Mouse (Mus musculus): ENCODE results near the gene Cenpl. TPM values are rescaled to one million over a fixed set of nuclear protein-coding genes. Genes with fewer than 3 reads are reported as not detected.

The Cenpl gene
- polyA plus RNA-seq, 1 experiment from 2014 or later, result 37.1 TPM

DNA sequence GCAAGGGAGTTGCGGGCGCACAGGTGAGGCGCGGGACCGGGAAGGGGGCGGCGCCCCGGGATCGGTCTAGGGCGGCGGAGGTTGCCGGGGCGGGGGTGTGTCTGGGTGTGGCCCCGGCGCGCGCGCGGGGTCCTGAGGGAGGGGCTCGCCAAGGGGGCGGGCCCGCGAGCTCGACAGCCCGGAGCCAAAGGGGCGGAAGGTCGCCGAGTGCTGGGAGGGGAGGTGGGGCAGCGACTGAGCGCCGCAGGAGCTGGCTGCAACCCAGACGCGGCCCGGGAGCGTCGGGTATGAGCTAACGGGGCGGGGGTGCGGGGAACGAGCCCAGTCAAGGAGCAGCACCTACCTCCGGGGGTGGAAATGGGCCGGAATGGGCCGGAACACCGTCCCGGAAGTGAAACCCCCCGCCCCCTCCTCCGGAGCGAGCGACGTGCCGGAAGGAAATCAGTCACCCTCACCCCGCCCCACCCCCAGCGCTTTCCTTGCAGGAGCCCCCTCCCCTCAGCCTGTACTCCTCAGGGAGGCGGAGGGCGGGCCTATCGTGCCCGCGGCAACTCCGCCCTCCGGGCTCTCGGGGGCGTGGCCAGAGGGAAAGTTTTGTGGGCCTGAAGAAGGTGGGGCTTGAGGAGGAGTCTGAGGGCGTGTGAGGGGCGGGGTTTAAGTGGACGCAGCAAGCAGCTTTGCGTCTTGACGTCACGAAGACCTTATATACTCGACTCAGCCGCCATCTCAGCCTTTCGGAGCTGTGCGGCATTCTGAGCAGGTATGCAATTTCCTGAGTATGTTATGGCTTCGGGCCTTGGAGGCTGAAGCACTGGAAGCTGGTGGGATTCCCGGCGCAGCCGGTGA lies 35.9 kb upstream of the Cenpl start, which contains the start of gene Zbtb37:
Zbtb37 (minus strand) TSS at position 415 of the 846 bp plus-strand sequence.
- peaks cover 30% of the 10 kb centered on the region for H3K36me3 ChIP-seq (ENCODE audit: control insufficient read depth, insufficient read depth)
- peaks cover 19% of the 10 kb centered on the region for H3K4me1 ChIP-seq (ENCODE audit: control insufficient read depth, low read depth, low read length)

DNA sequence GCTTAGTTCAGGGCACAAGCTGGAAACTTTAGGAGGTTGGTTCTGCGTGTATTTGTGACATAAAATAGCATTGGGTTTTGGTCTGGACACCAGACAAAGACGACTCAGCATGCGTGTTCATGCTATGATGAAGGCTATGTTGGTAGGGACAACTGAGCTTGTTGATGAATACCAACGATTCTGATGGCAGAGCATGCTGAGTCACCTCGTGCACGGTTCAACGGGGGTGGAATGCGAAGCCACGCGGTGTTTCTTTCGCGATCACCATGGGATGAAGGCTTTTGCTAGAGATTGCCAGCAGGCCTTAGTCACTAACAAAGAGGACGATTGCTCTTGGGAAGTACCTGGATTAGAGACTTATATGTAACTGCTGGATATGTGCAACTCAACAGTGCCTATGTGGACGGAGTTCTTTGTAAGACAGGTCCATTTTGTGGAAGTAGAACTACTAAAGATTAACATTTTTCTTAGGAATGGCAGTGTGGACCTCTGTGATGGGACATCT lies 35.2 kb upstream of the Cenpl start:
- Histone ChIP-seq H3K27ac (ENCODE audit: low read length) (peak overlapping the region; percentile 99), H3K27me3 (ENCODE audit: control insufficient read depth, insufficient read depth, low read depth, low read length) (no peaks in the 10 kb centered on the region), H3K4me2 (ENCODE audit: low read depth, low read length) (peak overlapping the region; percentile 87), H3K4me1 (ENCODE audit: control insufficient read depth, low read depth, low read length) (peaks cover 19% of the 10 kb centered on the region), H3K9ac (ENCODE audit: low read depth, low read length) (peak overlapping the region; percentile 84), H3K9me3 (replicated peaks; ENCODE audit: control insufficient read depth, low read length) (no peaks in the 10 kb centered on the region), H3K4me3 (ENCODE audit: low read depth, low read length) (peak overlapping the region; percentile 84), H3K36me3 (ENCODE audit: control insufficient read depth, insufficient read depth) (peaks cover 30% of the 10 kb centered on the region)
- 0% methylated on average over 14 of the region's 14 CpGs for WGBS (ENCODE audit: insufficient replicate concordance)
- ATAC-seq (ENCODE audit: low read depth), result peak; percentile 35

More for the DNA sequence above, 35.9 kb upstream of the Cenpl start, which contains the start of gene Zbtb37:
- peak; percentile 88 for ATAC-seq (ENCODE audit: low read depth)
- WGBS (ENCODE audit: insufficient replicate concordance), result under 1% methylated on average over 66 of the region's 76 CpGs
- peak within 1 kb of the TSS; percentile 87 for H3K4me2 ChIP-seq (ENCODE audit: low read depth, low read length)
- peak within 1 kb of the TSS; percentile 84 for H3K4me3 ChIP-seq (ENCODE audit: low read depth, low read length)
- H3K27me3 ChIP-seq (ENCODE audit: control insufficient read depth, insufficient read depth, low read depth, low read length), result no peaks in the 10 kb centered on the region
- H3K9me3 ChIP-seq (replicated peaks; ENCODE audit: control insufficient read depth, low read length), result no peaks in the 10 kb centered on the region
- H3K9ac ChIP-seq (ENCODE audit: low read depth, low read length), result peak within 1 kb of the TSS; percentile 84
- peak within 1 kb of the TSS; percentile 99 for H3K27ac ChIP-seq (ENCODE audit: low read length)

DNA sequence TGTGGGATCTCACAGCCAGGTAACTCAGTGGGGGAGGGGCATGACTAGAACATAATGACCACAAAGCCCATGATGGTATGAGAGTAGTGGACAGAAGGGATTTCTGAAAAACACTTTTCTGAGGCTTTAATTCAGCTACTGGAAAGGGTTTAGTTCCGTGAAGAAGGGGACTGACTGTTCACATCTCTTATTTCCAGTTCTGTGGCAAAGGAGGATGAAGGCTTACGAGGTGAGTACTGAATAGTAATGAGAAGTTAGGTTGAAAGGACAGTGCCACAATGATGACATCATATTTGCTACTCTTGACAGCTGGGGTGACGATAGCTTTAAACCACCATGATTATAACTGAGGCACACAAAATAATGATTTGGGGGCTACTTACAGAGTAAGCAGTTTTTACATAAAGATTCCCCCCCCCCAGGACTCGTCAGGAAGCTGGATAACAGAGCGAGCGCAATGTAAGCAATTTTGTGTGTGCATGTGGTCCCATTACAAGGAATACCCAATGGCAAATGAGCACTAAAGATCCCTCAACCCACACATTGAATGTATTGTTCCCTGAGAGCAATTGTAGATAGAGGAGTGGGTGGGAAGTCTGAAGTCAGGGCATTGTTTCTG lies 34.6 kb upstream of the Cenpl start:
- Histone ChIP-seq H3K9ac (ENCODE audit: low read depth, low read length) (peak overlapping the region; percentile 84), H3K4me1 (ENCODE audit: control insufficient read depth, low read depth, low read length) (peaks cover 19% of the 10 kb centered on the region), H3K4me3 (ENCODE audit: low read depth, low read length) (peak overlapping the region; percentile 84), H3K4me2 (ENCODE audit: low read depth, low read length) (peak overlapping the region; percentile 87), H3K27me3 (ENCODE audit: control insufficient read depth, insufficient read depth, low read depth, low read length) (no peaks in the 10 kb centered on the region), H3K27ac (ENCODE audit: low read length) (peak overlapping the region; percentile 99), H3K36me3 (ENCODE audit: control insufficient read depth, insufficient read depth) (peaks cover 30% of the 10 kb centered on the region), H3K9me3 (replicated peaks; ENCODE audit: control insufficient read depth, low read length) (no peaks in the 10 kb centered on the region)
- ATAC-seq (ENCODE audit: low read depth), result no peak
- under 1% methylated on average over 6 of the region's 6 CpGs for WGBS (ENCODE audit: insufficient replicate concordance)

DNA sequence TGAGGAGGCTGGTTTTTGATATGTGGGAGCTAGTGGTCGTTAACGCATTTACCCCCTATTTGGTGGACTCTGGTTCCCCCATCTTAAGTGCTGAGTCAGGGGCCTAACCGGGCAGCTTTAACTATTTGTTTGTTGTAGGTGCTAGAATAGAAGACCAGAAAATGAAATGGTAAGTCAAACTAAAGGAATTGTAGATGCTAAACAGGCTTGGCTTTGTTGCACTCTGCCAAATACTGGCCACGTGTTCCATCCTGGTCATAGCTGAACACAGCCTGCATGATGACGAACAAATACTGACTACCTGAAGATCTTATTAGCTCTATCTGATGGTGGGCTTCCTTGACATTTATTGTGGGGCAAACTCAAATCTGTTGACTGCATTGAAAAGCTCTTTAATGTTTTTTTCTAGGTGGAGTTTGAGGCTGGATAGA lies 34.1 kb upstream of the Cenpl start:
- Histone ChIP-seq H3K9ac (ENCODE audit: low read depth, low read length) (peak overlapping the region; percentile 84), H3K27me3 (ENCODE audit: control insufficient read depth, insufficient read depth, low read depth, low read length) (no peaks in the 10 kb centered on the region), H3K9me3 (replicated peaks; ENCODE audit: control insufficient read depth, low read length) (no peaks in the 10 kb centered on the region), H3K36me3 (ENCODE audit: control insufficient read depth, insufficient read depth) (peaks cover 31% of the 10 kb centered on the region), H3K4me1 (ENCODE audit: control insufficient read depth, low read depth, low read length) (peaks cover 19% of the 10 kb centered on the region), H3K4me2 (ENCODE audit: low read depth, low read length) (peak overlapping the region; percentile 87), H3K27ac (ENCODE audit: low read length) (peak overlapping the region; percentile 99), H3K4me3 (ENCODE audit: low read depth, low read length) (peak overlapping the region; percentile 84)
- 0% methylated on average over 5 of the region's 5 CpGs for WGBS (ENCODE audit: insufficient replicate concordance)
- no peak for ATAC-seq (ENCODE audit: low read depth)

DNA sequence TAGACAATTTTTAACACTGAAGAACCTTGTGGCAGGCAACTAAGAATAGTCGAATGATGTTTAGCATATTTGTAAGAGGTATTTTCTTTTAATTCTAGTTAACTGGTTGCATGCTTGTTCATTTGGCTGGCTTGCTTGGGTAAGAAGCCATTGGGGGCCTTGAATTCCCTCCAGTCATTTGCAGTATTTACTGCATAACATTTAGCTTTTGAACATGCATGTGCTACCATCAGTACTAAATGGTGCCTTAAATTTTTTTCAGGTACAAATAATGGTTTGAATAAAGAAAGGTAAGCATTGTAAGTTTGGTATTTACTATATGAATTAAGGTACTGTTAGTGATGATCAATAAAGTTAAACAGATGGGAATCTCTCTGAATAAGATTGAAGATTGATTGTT lies 33.5 kb upstream of the Cenpl start:
- no peak for ATAC-seq (ENCODE audit: low read depth)
- no peaks in the 10 kb centered on the region for H3K27me3 ChIP-seq (ENCODE audit: control insufficient read depth, insufficient read depth, low read depth, low read length)
- H3K36me3 ChIP-seq (ENCODE audit: control insufficient read depth, insufficient read depth), result peaks cover 34% of the 10 kb centered on the region
- peak overlapping the region; percentile 84 for H3K4me3 ChIP-seq (ENCODE audit: low read depth, low read length)
- H3K4me1 ChIP-seq (ENCODE audit: control insufficient read depth, low read depth, low read length), result peaks cover 19% of the 10 kb centered on the region
- H3K9ac ChIP-seq (ENCODE audit: low read depth, low read length), result peak overlapping the region; percentile 84
- H3K4me2 ChIP-seq (ENCODE audit: low read depth, low read length), result peak overlapping the region; percentile 87
- 2% methylated on average over 1 of the region's 1 CpGs for WGBS (ENCODE audit: insufficient replicate concordance)
- no peaks in the 10 kb centered on the region for H3K9me3 ChIP-seq (replicated peaks; ENCODE audit: control insufficient read depth, low read length)
- peak overlapping the region; percentile 99 for H3K27ac ChIP-seq (ENCODE audit: low read length)

DNA sequence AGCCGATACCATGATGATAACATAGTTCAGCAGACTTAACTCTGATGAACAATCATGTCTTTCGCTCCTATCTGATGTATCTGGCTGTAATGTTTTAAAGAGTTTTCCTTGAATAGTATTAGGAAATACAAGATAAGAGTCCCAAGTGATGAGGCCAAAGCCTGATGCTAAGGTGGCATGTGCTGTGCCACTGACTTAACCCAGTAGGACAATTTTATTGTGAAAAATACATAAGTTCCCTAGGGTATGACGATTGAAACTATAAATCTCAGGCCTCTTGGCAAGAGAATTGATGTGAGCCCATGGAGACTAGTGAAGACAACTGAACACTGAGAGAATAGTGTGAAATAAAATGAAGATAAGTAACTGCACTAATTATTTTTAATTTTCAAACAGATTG lies 32.9 kb upstream of the Cenpl start:
- H3K4me3 ChIP-seq (ENCODE audit: low read depth, low read length), result peak overlapping the region; percentile 36
- H3K36me3 ChIP-seq (ENCODE audit: control insufficient read depth, insufficient read depth), result peaks cover 34% of the 10 kb centered on the region
- ATAC-seq (ENCODE audit: low read depth), result no peak
- no peaks in the 10 kb centered on the region for H3K9me3 ChIP-seq (replicated peaks; ENCODE audit: control insufficient read depth, low read length)
- H3K4me2 ChIP-seq (ENCODE audit: low read depth, low read length), result peak overlapping the region; percentile 87
- no peaks in the 10 kb centered on the region for H3K27me3 ChIP-seq (ENCODE audit: control insufficient read depth, insufficient read depth, low read depth, low read length)
- H3K9ac ChIP-seq (ENCODE audit: low read depth, low read length), result peak overlapping the region; percentile 24
- WGBS (ENCODE audit: insufficient replicate concordance), result 5% methylated on average over 3 of the region's 3 CpGs
- H3K27ac ChIP-seq (ENCODE audit: low read length), result peak overlapping the region; percentile 3; the same call in 1 of the 2 replicates
- peaks cover 17% of the 10 kb centered on the region for H3K4me1 ChIP-seq (ENCODE audit: control insufficient read depth, low read depth, low read length)

DNA sequence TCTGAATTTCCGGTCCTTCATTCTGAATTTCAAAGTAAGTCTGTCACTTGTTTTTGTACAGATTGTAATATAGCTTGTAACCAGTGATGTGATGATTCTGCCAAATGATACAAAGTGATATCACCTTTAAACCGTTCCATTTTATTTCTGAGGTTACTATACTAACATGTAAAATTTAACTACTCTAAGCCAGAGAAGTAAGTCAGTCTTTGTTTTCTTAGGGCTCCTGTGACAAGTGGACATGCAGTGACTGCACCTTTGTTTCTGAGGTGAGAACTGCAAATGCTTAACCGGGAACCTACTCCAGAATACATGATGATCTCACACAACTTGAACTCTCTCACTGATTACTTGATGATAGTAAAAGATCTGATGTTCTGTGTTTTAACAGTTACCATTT lies 32.5 kb upstream of the Cenpl start:
- peak overlapping the region; percentile 87 for H3K4me2 ChIP-seq (ENCODE audit: low read depth, low read length)
- WGBS (ENCODE audit: insufficient replicate concordance), result 22% methylated on average over 3 of the region's 3 CpGs
- 0 out of 2 replicates have a peak overlapping the region, but pooled peaks have one; percentile 14 for H3K4me3 ChIP-seq (ENCODE audit: low read depth, low read length)
- H3K9ac ChIP-seq (ENCODE audit: low read depth, low read length), result no peak overlapping the region
- H3K4me1 ChIP-seq (ENCODE audit: control insufficient read depth, low read depth, low read length), result peaks cover 17% of the 10 kb centered on the region
- no peaks in the 10 kb centered on the region for H3K27me3 ChIP-seq (ENCODE audit: control insufficient read depth, insufficient read depth, low read depth, low read length)
- no peak overlapping the region for H3K27ac ChIP-seq (ENCODE audit: low read length)
- peaks cover 34% of the 10 kb centered on the region for H3K36me3 ChIP-seq (ENCODE audit: control insufficient read depth, insufficient read depth)
- ATAC-seq (ENCODE audit: low read depth), result no peak
- H3K9me3 ChIP-seq (replicated peaks; ENCODE audit: control insufficient read depth, low read length), result no peaks in the 10 kb centered on the region

DNA sequence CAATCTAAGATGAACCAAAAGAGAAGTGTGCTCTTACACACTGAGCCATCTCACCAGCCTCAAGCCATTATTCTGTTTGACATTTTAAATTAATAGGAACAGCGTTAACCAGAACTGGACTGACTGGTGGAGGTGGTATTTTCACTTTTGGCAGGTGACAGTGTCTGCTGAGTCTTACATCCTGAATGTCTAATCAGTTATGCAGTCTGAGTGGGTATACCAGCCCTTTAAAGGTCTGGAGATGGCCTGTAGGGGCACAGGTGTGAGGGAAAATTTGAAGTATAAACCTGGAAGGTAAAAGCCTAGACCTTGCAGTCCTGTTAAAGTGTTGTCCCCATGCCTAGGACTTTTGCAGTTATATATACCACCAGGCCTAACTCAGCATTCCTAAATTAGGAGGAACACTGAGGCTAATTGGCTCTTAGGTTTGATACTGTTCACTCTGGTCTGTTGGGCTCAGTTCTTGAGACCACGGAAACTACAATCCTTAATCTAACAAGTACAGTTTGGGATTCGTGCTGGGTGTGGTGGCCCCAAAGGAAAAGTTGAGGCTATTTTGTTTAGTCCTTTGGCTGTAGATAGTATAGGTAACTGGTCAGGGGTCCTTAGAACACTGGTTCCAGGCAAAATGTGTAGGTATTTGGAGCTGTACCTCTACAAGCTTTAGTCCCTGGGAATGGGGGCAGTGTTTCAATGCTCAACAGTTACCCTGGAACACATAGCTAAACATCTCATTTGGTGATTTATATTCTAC lies 31.4 kb upstream of the Cenpl start:
- Histone ChIP-seq H3K36me3 (ENCODE audit: control insufficient read depth, insufficient read depth) (peaks cover 34% of the 10 kb centered on the region), H3K9ac (ENCODE audit: low read depth, low read length) (no peak overlapping the region), H3K4me2 (ENCODE audit: low read depth, low read length) (no peak overlapping the region), H3K4me3 (ENCODE audit: low read depth, low read length) (no peak overlapping the region), H3K27me3 (ENCODE audit: control insufficient read depth, insufficient read depth, low read depth, low read length) (no peaks in the 10 kb centered on the region), H3K4me1 (ENCODE audit: control insufficient read depth, low read depth, low read length) (peaks cover 9% of the 10 kb centered on the region), H3K9me3 (replicated peaks; ENCODE audit: control insufficient read depth, low read length) (no peaks in the 10 kb centered on the region), H3K27ac (ENCODE audit: low read length) (peak overlapping the region; percentile 18; the same call in 1 of the 2 replicates)
- ATAC-seq (ENCODE audit: low read depth), result no peak
- WGBS (ENCODE audit: insufficient replicate concordance), result 18% methylated on average over 3 of the region's 3 CpGs
